Mouse (Mus musculus): ENCODE data around the gene Tuba3a. TPM values are rescaled to one million over a fixed set of nuclear protein-coding genes. Genes with fewer than 3 reads are reported as not detected.
"Not testable (repeated sequence)": the region's sequence is repeated elsewhere in the genome, so short reads cannot be mapped to it uniquely, and the experiment has no call there.

The Tuba3a gene
- polyA plus RNA-seq, 1 experiment from 2014 or later: not detected

- H3K4me1 ChIP-seq; H3K36me3 ChIP-seq; H3K4me3 ChIP-seq; H3K27ac ChIP-seq; H3K4me2 ChIP-seq; H3K9me3 ChIP-seq; H3K9ac ChIP-seq; H3K27me3 ChIP-seq; ATAC-seq (ENCODE audit: insufficient number of reproducible peaks, low FRiP score, low TSS enrichment, low read depth): not testable (repeated sequence)
- 90% methylated on average over 13 of the region's 13 CpGs for WGBS
Observed at GRCm38 (mm10) chr6:125282721-125283120, 3.1 kb downstream of the Tuba3a start.

GRCm38 (mm10) chr6:125279729-125280128 is 6.1 kb downstream of the Tuba3a start:
- H3K27ac ChIP-seq: no peak overlapping the region
- H3K27me3 ChIP-seq: no peaks in the 10 kb centered on the region; the same call in 1 of the 2 replicates
- no peak overlapping the region for H3K4me3 ChIP-seq

GRCm38 (mm10) chr6:125274841-125275563 is 10.8 kb downstream of the Tuba3a start:
- Histone ChIP-seq H3K4me2 (no peak overlapping the region), H3K9me3 (no peaks in the 10 kb centered on the region), H3K27me3 (peaks cover 4% of the 10 kb centered on the region), H3K36me3 (no peaks in the 10 kb centered on the region), H3K4me1 (peaks cover 6% of the 10 kb centered on the region; the same call in 1 of the 2 replicates), H3K4me3 (no peak overlapping the region), H3K27ac (no peak overlapping the region), H3K9ac (no peak overlapping the region)
- WGBS: 56% methylated on average over 15 of the region's 15 CpGs
- ATAC-seq (ENCODE audit: insufficient number of reproducible peaks, low FRiP score, low TSS enrichment, low read depth): no peak

More at GRCm38 (mm10) chr6:125279729-125280128, 6.1 kb downstream of the Tuba3a start:
- ATAC-seq (ENCODE audit: insufficient number of reproducible peaks, low FRiP score, low TSS enrichment, low read depth): no peak
- H3K36me3 ChIP-seq: no peaks in the 10 kb centered on the region
- WGBS: 50% methylated on average over 8 of the region's 8 CpGs
- H3K9me3 ChIP-seq: no peaks in the 10 kb centered on the region
- no peak overlapping the region for H3K4me2 ChIP-seq
- no peaks in the 10 kb centered on the region for H3K4me1 ChIP-seq
- H3K9ac ChIP-seq: no peak overlapping the region

DNA sequence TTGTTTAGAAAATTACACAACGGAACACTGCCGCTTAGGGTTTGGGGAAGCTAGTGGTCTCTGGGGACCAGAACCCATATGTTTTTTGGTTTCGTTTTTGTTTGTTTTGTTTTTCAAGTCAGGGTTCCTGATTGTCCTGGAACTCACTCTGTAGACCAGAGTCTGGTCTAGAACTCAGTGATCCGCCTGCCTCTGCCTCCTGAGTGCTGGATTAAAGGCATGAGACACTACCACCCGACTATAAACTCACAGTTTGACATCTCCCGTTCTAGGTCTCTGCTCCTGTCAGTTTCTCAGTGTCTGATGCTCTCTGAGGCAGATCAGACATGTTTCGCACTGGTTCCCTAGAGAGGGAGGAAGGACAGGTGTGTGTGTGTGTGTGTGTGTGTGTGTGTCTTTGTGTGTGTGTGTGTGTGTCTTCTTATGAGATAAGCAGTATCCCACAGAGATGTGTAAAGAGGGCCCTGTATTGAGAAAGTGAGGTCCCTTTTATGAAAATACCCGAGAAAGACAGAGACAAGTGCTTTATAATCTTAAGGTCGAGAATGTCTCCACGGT is 13.5 kb downstream of the Tuba3a start:
- Histone ChIP-seq H3K4me2 (no peak overlapping the region), H3K4me3 (no peak overlapping the region), H3K27me3 (peaks cover 4% of the 10 kb centered on the region), H3K4me1 (peaks cover 6% of the 10 kb centered on the region; the same call in 1 of the 2 replicates), H3K36me3 (no peaks in the 10 kb centered on the region), H3K27ac (no peak overlapping the region), H3K9me3 (no peaks in the 10 kb centered on the region), H3K9ac (no peak overlapping the region)
- no peak for ATAC-seq (ENCODE audit: insufficient number of reproducible peaks, low FRiP score, low TSS enrichment, low read depth)
- 72% methylated on average over 10 of the region's 10 CpGs for WGBS

DNA sequence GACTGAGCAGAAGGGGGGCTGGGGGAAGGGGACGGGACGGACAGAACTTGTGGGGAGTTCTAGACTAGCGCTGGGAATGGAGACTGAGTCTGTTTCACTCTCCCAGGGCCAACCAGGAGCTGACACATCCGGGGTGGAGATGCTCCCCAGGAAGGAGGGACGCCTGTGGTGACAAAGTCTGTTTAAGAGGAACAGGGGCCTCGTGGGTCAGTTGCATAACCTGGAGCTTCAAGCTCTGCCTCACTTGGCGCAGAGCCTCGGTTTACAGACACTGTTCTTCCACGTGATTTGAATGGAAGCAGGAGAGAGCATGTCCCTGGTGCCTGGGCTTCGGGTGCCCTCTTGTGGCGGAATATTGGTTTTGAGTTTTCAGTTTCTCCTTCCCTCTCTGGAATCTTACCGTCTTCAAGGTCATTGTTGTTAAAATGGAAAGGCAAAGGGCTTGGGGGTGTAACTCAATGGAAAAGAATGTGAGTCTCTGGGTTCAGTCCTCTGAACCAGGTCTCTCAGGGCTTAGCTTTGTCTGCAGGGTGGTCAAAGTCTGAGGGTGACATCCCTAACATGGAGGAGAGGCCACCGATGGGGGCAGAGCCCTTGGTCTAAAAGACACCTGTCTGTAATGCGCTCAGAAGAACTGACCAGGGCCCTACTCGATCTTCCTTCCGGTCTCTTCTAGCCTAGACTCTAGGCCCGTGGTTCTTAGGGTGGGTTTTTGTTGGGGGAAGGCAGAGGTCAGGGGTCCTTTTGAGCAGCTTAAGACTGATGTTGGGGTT is 14.2 kb downstream of the Tuba3a start:
- 17% methylated on average over 17 of the region's 17 CpGs for WGBS
- Histone ChIP-seq H3K4me1 (peaks cover 6% of the 10 kb centered on the region; the same call in 1 of the 2 replicates), H3K4me3 (peak overlapping the region; percentile 20), H3K4me2 (peak overlapping the region; percentile 63), H3K27me3 (peaks cover 4% of the 10 kb centered on the region), H3K9me3 (no peaks in the 10 kb centered on the region), H3K36me3 (no peaks in the 10 kb centered on the region), H3K27ac (no peak overlapping the region), H3K9ac (0 out of 2 replicates have a peak overlapping the region, but pooled peaks have one; percentile 17)
- ATAC-seq (ENCODE audit: insufficient number of reproducible peaks, low FRiP score, low TSS enrichment, low read depth): peak; percentile 82; the same call in 1 of the 2 replicates

GRCm38 (mm10) chr6:125268799-125269198 is 17.0 kb downstream of the Tuba3a start:
- WGBS: 49% methylated on average over 6 of the region's 6 CpGs
- no peak overlapping the region for H3K4me3 ChIP-seq
- no peak overlapping the region for H3K9ac ChIP-seq
- ATAC-seq (ENCODE audit: insufficient number of reproducible peaks, low FRiP score, low TSS enrichment, low read depth): no peak
- no peak overlapping the region for H3K4me2 ChIP-seq
- 0 out of 2 replicates have a peak, but pooled peaks cover 3% of the 10 kb centered on the region for H3K27me3 ChIP-seq
- no peak overlapping the region for H3K27ac ChIP-seq
- H3K4me1 ChIP-seq: peaks cover 6% of the 10 kb centered on the region; the same call in 1 of the 2 replicates
- H3K9me3 ChIP-seq: no peaks in the 10 kb centered on the region
- no peaks in the 10 kb centered on the region for H3K36me3 ChIP-seq

- WGBS: 74% methylated on average over 3 of the region's 3 CpGs
- Histone ChIP-seq H3K36me3 (no peaks in the 10 kb centered on the region), H3K4me2 (no peak overlapping the region), H3K27ac (no peak overlapping the region), H3K9ac (no peak overlapping the region), H3K27me3 (0 out of 2 replicates have a peak, but pooled peaks cover 3% of the 10 kb centered on the region), H3K4me1 (peaks cover 6% of the 10 kb centered on the region; the same call in 1 of the 2 replicates), H3K9me3 (no peaks in the 10 kb centered on the region), H3K4me3 (no peak overlapping the region)
- no peak for ATAC-seq (ENCODE audit: insufficient number of reproducible peaks, low FRiP score, low TSS enrichment, low read depth)
Observed at GRCm38 (mm10) chr6:125267469-125267868, 18.4 kb downstream of the Tuba3a start.

DNA sequence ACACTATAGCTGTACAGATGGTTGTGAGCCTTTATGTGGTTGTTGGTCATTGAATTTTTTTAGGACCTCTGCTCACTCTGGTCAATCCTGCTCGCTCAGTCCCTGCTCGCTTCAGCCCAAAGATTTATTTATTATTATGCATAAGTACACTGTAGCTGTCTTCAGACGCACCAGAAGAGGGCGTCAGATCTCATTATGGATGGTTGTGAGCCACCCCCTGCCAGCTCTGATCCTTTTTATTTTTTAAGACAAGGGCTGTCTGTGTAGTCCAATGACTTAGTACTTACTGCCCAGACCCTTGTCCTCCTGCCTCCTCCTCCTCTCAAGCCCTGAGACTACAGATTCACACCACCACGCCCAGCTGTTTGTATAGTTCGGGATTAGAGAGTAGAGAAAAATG is 19.2 kb downstream of the Tuba3a start:
- not testable (repeated sequence) for H3K9ac ChIP-seq; H3K4me1 ChIP-seq; H3K27me3 ChIP-seq; ATAC-seq (ENCODE audit: insufficient number of reproducible peaks, low FRiP score, low TSS enrichment, low read depth); H3K27ac ChIP-seq; H3K36me3 ChIP-seq; H3K9me3 ChIP-seq; H3K4me2 ChIP-seq; H3K4me3 ChIP-seq
- 59% methylated on average over 6 of the region's 6 CpGs for WGBS

GRCm38 (mm10) chr6:125266091-125266490 is 19.8 kb downstream of the Tuba3a start:
- H3K27ac ChIP-seq: no peak overlapping the region
- ATAC-seq (ENCODE audit: insufficient number of reproducible peaks, low FRiP score, low TSS enrichment, low read depth): no peak
- H3K27me3 ChIP-seq: 0 out of 2 replicates have a peak, but pooled peaks cover 3% of the 10 kb centered on the region
- WGBS: 67% methylated on average over 13 of the region's 13 CpGs
- no peak overlapping the region for H3K4me2 ChIP-seq
- H3K9me3 ChIP-seq: no peaks in the 10 kb centered on the region
- no peaks in the 10 kb centered on the region for H3K4me1 ChIP-seq
- H3K36me3 ChIP-seq: no peaks in the 10 kb centered on the region
- no peak overlapping the region for H3K9ac ChIP-seq
- H3K4me3 ChIP-seq: no peak overlapping the region

DNA sequence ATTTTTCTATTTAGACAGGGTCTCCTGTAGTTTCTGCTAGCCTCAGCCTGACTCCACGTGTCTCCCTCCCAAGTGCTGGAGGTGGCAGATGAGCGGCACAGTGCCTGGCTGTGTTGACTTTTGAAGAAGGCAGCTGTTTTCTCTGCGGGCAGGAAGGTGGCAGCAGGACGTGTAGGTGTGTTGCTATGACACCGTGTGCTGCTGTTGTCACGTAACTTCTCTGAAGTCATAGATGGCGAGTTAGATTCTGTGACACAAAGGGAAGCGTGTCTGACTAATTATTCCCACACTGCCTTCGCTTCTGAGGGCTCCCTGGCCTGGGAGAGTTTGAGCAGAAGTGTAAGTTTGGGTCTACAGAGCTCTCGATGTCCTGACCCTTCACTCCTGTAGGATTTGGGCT is 20.6 kb downstream of the Tuba3a start:
- 49% methylated on average over 10 of the region's 10 CpGs for WGBS
- ATAC-seq (ENCODE audit: insufficient number of reproducible peaks, low FRiP score, low TSS enrichment, low read depth): no peak
- Histone ChIP-seq H3K4me3 (no peak overlapping the region), H3K9ac (no peak overlapping the region), H3K36me3 (no peaks in the 10 kb centered on the region), H3K27me3 (0 out of 2 replicates have a peak, but pooled peaks cover 3% of the 10 kb centered on the region), H3K27ac (no peak overlapping the region), H3K9me3 (no peaks in the 10 kb centered on the region), H3K4me2 (no peak overlapping the region), H3K4me1 (no peaks in the 10 kb centered on the region)

GRCm38 (mm10) chr6:125264219-125264618 is 21.6 kb downstream of the Tuba3a start:
- Histone ChIP-seq H3K4me1 (no peaks in the 10 kb centered on the region), H3K9me3 (no peaks in the 10 kb centered on the region), H3K27me3 (0 out of 2 replicates have a peak, but pooled peaks cover 3% of the 10 kb centered on the region), H3K36me3 (no peaks in the 10 kb centered on the region), H3K4me3 (no peak overlapping the region), H3K9ac (no peak overlapping the region), H3K27ac (no peak overlapping the region), H3K4me2 (no peak overlapping the region)
- 88% methylated on average over 9 of the region's 9 CpGs for WGBS
- ATAC-seq (ENCODE audit: insufficient number of reproducible peaks, low FRiP score, low TSS enrichment, low read depth): no peak
